Mouse (Mus musculus) liver, embryonic 12.5 days (tissue): ENCODE data around the gene CN725425. TPM values are rescaled to one million over a fixed set of nuclear protein-coding genes. Genes with fewer than 3 reads are reported as not detected.

ENCODE experiments used
- ATAC-seq: fragments of 200-750 bp; cut with Nextera tagmentation; 2 replicates; pipeline ENCODE4 v1.8.0; 2017; ENCODE audit warnings: moderate number of reproducible peaks, mild to moderate bottlenecking, moderate library complexity
- H3K27ac ChIP-seq: fragments of 300-500 bp; sonication (generic); 2 replicates; pipeline ENCODE4 v1.5.1; 2016; ENCODE audit warnings: mild to moderate bottlenecking
- H3K27me3 ChIP-seq: fragments of 300-500 bp; sonication (generic); replicated peaks from 2 replicates; pipeline ENCODE4 v1.6.1; 2016; ENCODE audit warnings: mild to moderate bottlenecking, moderate library complexity
- H3K36me3 ChIP-seq: fragments of 300-500 bp; sonication (generic); 2 replicates; pipeline ENCODE4 v1.6.1; 2016; ENCODE audit warnings: mild to moderate bottlenecking, moderate library complexity
- H3K4me1 ChIP-seq: fragments of 300-500 bp; sonication (generic); 2 replicates; pipeline ENCODE4 v1.6.1; 2016
- H3K4me2 ChIP-seq: fragments of 300-500 bp; sonication (generic); 2 replicates; pipeline ENCODE4 v1.6.1; 2016; ENCODE audit warnings: mild to moderate bottlenecking, moderate library complexity
- H3K4me3 ChIP-seq: fragments of 300-500 bp; sonication (generic); 2 replicates; pipeline ENCODE4 v1.5.1; 2016; ENCODE audit warnings: mild to moderate bottlenecking, moderate library complexity
- H3K9ac ChIP-seq: fragments of 300-500 bp; sonication (generic); 2 replicates; pipeline ENCODE4 v1.6.1; 2016; ENCODE audit warnings: mild to moderate bottlenecking, moderate library complexity
- H3K9me3 ChIP-seq: fragments of 300-500 bp; sonication (generic); replicated peaks from 2 replicates; pipeline ENCODE4 v1.6.1; 2016; ENCODE audit warnings: mild to moderate bottlenecking, moderate library complexity
- WGBS: fragments of 180-500 bp; shearing (Covaris S2); methylation state at CpG from one replicate; pipeline ENCODE4 v1.1.7; 2016; ENCODE audit not compliant: insufficient replicate concordance; 5-methylcytosine and 5-hydroxymethylcytosine counted together
- polyA plus RNA-seq: library from polyadenylated mRNA; unstranded; fragments of >200 nt; fragmentation: Nextera tagmentation; extraction: Ambion mirVana; gene quantifications from 2 replicates; pipeline ENCODE4 v1.2.1, GENCODE M21; 2016

Gene CN725425
- polyA plus RNA-seq, 1 experiment from 2014 or later: not detected

- no peak overlapping the region for H3K4me2 ChIP-seq
- H3K9me3 ChIP-seq: 0 out of 2 replicates have a peak, but pooled peaks cover 9% of the 10 kb centered on the region
- no peak for ATAC-seq
- WGBS: 70% methylated on average over 7 of the region's 7 CpGs
- no peaks in the 10 kb centered on the region for H3K4me1 ChIP-seq
- no peak overlapping the region for H3K27ac ChIP-seq
- H3K27me3 ChIP-seq: no peaks in the 10 kb centered on the region
- no peak overlapping the region for H3K9ac ChIP-seq
- H3K36me3 ChIP-seq: no peaks in the 10 kb centered on the region
- no peak overlapping the region for H3K4me3 ChIP-seq
These were observed 83.5 kb downstream of the CN725425 start for GRCm38 (mm10) chr15:91282822-91283221.

- H3K9me3 ChIP-seq: 0 out of 2 replicates have a peak, but pooled peaks cover 9% of the 10 kb centered on the region
- no peak overlapping the region for H3K4me2 ChIP-seq
- no peak overlapping the region for H3K27ac ChIP-seq
- H3K27me3 ChIP-seq: no peaks in the 10 kb centered on the region
- no peaks in the 10 kb centered on the region for H3K4me1 ChIP-seq
- H3K4me3 ChIP-seq: no peak overlapping the region
- no peaks in the 10 kb centered on the region for H3K36me3 ChIP-seq
- WGBS: 63% methylated on average over 3 of the region's 3 CpGs
- ATAC-seq: no peak
- no peak overlapping the region for H3K9ac ChIP-seq
These were observed 84.1 kb downstream of the CN725425 start for GRCm38 (mm10) chr15:91283418-91283817.

- 78% methylated on average over 11 of the region's 11 CpGs for WGBS
- no peaks in the 10 kb centered on the region for H3K9me3 ChIP-seq
- H3K4me3 ChIP-seq: no peak overlapping the region
- no peak overlapping the region for H3K9ac ChIP-seq
- H3K4me1 ChIP-seq: no peaks in the 10 kb centered on the region
- no peaks in the 10 kb centered on the region for H3K36me3 ChIP-seq
- H3K4me2 ChIP-seq: no peak overlapping the region
- H3K27ac ChIP-seq: no peak overlapping the region
- no peak for ATAC-seq
- no peaks in the 10 kb centered on the region; the same call in 1 of the 2 replicates for H3K27me3 ChIP-seq
These were observed 100.1 kb downstream of the CN725425 start for GRCm38 (mm10) chr15:91299319-91299835.

- no peaks in the 10 kb centered on the region for H3K9me3 ChIP-seq
- no peak overlapping the region for H3K4me3 ChIP-seq
- H3K9ac ChIP-seq: no peak overlapping the region
- no peak for ATAC-seq
- no peak overlapping the region for H3K4me2 ChIP-seq
- no peaks in the 10 kb centered on the region for H3K4me1 ChIP-seq
- H3K27ac ChIP-seq: no peak overlapping the region
- H3K36me3 ChIP-seq: no peaks in the 10 kb centered on the region
- WGBS: 10% methylated on average over 3 of the region's 3 CpGs
- no peaks in the 10 kb centered on the region; the same call in 1 of the 2 replicates for H3K27me3 ChIP-seq
These were observed 102.1 kb downstream of the CN725425 start for GRCm38 (mm10) chr15:91301366-91301765.

GRCm38 (mm10) chr15:91304296-91304852 lies 105.1 kb downstream of the CN725425 start:
- WGBS: 35% methylated on average over 7 of the region's 7 CpGs

More at GRCm38 (mm10) chr15:91304296-91304852, 105.1 kb downstream of the CN725425 start:
- no peak for ATAC-seq
- no peak overlapping the region for H3K27ac ChIP-seq
- H3K27me3 ChIP-seq: no peaks in the 10 kb centered on the region; the same call in 1 of the 2 replicates
- no peak overlapping the region for H3K4me2 ChIP-seq
- no peaks in the 10 kb centered on the region for H3K4me1 ChIP-seq
- no peak overlapping the region for H3K9ac ChIP-seq
- H3K4me3 ChIP-seq: no peak overlapping the region
- H3K36me3 ChIP-seq: no peaks in the 10 kb centered on the region
- no peaks in the 10 kb centered on the region for H3K9me3 ChIP-seq

Other genes with a start within 250 kb of the CN725425 start
- 1.9 and 2.0 TPM in 2 replicates for gene Kif21a, start 149.5 kb upstream of the CN725425 start, polyA plus RNA-seq
- gene Abcd2, start 7.7 kb upstream of the CN725425 start, polyA plus RNA-seq: 1.7 and 1.9 TPM in 2 replicates